Mouse (Mus musculus): ENCODE measurements around the gene Gm3159. TPM values are rescaled to one million over a fixed set of nuclear protein-coding genes. Genes with fewer than 3 reads are reported as not detected.

The Gm3159 gene
- polyA plus RNA-seq, 1 experiment, result not detected

Other genes with a start within 250 kb of the Gm3159 start
- not detected in 2 replicates for gene Gm3127, start 232.5 kb upstream of the Gm3159 start, polyA plus RNA-seq (2012; ENCODE audit: insufficient read depth, insufficient read length, missing spikeins)
- not detected in 2 replicates for gene Gm2974, start 214.9 kb upstream of the Gm3159 start, polyA plus RNA-seq (2012; ENCODE audit: insufficient read depth, insufficient read length, missing spikeins)
- not detected in 2 replicates for gene Gm3138, start 147.9 kb upstream of the Gm3159 start, polyA plus RNA-seq (2012; ENCODE audit: insufficient read depth, insufficient read length, missing spikeins)
- not detected in 2 replicates for gene Gm3149, start 80.2 kb upstream of the Gm3159 start, polyA plus RNA-seq (2012; ENCODE audit: insufficient read depth, insufficient read length, missing spikeins)
- not detected in 2 replicates for gene 2610042L04Rik, start 62.8 kb upstream of the Gm3159 start, polyA plus RNA-seq (2012; ENCODE audit: insufficient read depth, insufficient read length, missing spikeins)
- not detected in 2 replicates for gene Gm3164, start 17.9 kb downstream of the Gm3159 start, polyA plus RNA-seq (2012; ENCODE audit: insufficient read depth, insufficient read length, missing spikeins)
- not detected in 2 replicates for gene Gm3173, start 33.5 kb downstream of the Gm3159 start, polyA plus RNA-seq (2012; ENCODE audit: insufficient read depth, insufficient read length, missing spikeins)
- gene Gm3182, start 84.2 kb downstream of the Gm3159 start, polyA plus RNA-seq (2012; ENCODE audit: insufficient read depth, insufficient read length, missing spikeins), result not detected in 2 replicates
- gene Gm3047, start 157.9 kb downstream of the Gm3159 start, polyA plus RNA-seq (2012; ENCODE audit: insufficient read depth, insufficient read length, missing spikeins), result not detected in 2 replicates
- not detected in 2 replicates for gene Gm8159, start 234.8 kb downstream of the Gm3159 start, polyA plus RNA-seq (2012; ENCODE audit: insufficient read depth, insufficient read length, missing spikeins)

Data from bone marrow macrophage, adult 2 months (primary cell).